Mouse (Mus musculus) v-Abl transformed pro-B cells (cell line): ENCODE data around the gene Tyrobp.

Experiments
- in situ Hi-C, 2 experiments: fragments of 400-800 bp; cut with MboI; formaldehyde crosslinking; loops; one replicate each; pipeline ENCODE4 v1.15.1; 2025; ENCODE audit not compliant: unreplicated experiment in 2 of 2

The Tyrobp gene

DNA sequence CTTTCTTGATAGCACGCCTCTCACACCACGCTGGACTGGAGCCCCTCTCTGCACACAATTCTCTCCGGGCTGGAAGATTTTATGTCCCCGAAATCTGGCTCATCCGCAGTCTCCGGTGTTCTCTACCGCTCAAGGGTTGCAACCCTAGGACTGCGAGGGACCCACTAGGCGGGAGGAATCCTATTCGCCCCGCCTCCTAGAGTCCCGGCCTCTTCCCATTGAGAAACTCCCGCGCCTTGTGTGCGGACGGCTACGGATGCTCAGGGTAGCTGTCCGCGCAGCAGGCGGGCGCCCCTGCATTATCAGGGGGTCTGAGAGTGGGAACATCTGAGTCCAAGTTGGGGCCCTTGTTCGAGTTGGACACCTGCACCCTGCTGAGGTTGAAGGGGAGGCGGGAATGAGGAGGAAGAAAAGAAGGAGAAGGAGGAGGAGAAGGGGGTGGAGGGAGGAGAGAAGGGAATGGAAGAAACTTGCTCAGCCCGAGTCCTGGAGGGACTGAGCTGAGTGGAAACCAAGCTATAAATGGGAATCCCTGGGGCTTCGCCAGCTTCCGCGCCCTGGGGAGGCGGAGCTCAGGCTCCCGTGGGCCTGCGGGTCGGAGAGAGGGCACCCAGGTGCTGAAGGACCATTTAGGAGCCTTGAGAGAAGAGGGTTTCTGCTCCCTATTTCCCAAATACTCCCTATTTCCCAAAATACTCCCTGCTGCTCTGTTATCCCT lies 43.5 kb downstream of the Tyrobp start:
- in situ Hi-C loops: no loop called here

DNA sequence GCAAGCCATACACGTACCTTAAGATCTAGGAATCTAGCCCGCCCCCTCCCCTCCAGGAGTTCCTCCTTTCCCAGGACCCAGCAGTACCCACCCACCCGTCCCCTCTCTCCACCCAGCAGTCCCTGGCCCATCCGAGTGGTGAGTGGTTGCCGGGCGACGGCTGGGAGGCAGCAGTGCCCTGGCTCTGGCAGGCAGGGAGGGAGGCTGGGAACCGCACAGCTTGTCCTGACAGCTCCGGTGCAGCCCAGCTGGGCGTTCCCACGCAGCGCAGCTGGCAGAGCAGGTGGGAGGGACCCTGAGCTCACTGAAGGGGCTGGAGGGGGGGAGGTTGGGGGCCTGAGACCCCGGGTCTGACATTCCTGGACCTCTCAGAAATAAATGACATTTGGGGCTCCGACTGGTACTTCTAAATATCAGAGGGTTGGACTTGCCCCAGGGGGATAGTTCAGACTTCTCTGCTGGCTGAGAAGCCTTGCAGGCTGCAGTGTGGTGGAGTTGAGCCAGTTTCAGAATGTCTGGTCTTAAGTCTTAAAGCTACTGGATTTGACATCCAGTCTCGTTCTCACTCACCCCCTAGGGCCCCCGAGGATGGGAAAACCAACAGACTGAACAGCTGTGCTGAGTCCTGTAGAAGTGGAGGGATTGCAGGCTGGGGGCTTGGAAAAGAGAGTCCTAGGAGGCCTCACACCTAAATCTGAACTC lies 44.2 kb downstream of the Tyrobp start, which contains the start of the genes Kirrel2 and Nphs1:
TSS of gene Kirrel2 (minus strand) at position 62 of the 702 bp plus-strand sequence.
TSS of gene Nphs1 (plus strand) at position 687 of the 702 bp plus-strand sequence.
- in situ Hi-C loops: no loop called here

DNA sequence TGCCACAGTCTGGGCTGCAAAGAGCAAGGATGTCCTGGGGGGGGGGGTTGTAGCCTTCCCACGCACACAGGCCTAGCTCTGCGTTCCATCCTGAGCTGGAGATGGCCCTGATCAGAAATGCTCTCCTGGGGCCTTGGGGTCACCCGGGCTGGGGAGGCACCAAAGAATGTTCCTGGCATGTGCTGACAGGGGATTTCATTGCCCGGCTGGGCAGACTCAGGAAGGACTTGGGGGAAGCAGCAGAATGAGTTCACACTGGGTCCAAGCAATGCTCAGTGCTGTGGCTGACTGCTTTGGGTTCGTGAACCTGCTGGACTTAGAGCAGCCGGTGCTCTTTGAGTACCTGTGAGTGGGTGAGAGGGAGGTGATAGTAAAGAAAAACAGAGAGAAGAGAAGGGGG lies 45.9 kb downstream of the Tyrobp start:
- in situ Hi-C loops: no loop called here

DNA sequence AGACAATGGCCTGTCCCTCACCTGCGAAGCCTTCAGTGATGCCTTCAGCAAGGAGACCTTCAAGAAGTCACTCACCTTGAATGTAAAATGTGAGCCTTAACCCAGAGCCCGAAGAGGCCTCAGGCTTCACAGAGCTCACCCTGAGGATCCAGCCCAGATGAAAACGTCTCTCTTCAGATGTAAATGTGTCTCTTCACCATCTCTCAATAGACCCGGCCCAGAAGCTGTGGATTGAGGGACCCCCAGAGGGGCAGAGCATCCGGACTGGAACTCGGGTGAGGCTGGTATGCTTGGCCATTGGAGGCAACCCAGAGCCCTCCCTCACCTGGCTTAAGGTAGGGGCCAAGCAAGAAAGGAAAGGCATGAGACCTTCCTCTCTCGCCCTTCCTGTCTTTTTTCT lies 50.0 kb downstream of the Tyrobp start:
- in situ Hi-C loops: no loop called here

DNA sequence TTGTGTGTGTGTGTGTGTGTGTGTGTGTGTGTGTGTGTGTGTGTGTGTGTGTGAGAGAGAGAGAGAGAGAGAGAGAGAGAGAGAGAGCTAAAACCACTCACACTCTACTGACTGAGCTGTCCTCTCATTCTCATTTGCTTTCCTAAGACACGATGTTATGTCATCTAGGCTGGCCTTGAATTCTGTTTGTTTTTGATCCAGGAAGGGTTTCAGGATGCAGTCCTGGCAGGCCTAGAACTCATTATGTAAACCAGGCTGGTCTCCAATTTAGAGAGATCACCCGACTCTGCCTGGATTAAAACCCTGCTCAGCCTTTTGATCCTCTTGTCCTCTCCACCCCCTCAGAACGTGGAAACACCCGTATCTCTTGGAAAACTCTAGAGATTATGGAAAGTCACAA lies 50.4 kb downstream of the Tyrobp start:
- in situ Hi-C loops: no loop called here

DNA sequence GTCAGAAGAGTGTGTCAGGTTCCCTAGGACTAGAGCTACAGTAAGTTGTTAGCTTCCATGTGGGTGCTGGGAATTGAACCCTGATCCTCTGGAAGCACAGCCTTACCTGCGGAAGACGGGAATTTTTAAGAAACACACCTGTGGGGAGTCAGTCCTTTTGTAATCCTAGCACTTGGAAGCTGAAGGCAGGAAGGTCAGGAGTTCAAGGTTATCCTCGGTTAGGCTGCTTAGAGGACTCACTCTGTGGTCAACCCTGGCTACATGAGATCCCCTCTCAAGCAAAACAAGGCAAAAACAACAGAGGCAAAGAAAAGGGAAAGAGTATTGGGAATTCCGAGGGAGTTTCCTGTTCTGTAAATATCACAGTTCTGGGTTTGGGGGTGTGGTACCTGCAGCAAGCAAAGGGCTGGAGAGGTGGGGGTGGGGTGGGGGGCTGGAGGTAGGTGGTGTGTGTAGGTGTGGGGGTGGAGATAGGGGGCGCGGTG lies 51.3 kb downstream of the Tyrobp start:
- in situ Hi-C loops: no loop called here
